Mouse (Mus musculus) small intestine, adult 2 months (tissue): ENCODE results near the gene Abhd16b.

Experiments used
- CTCF ChIP-seq: fragments of 200-500 bp; IDR thresholded peaks from 2 replicates; pipeline ENCODE4 v1.5.1; 2012; ENCODE audit warnings: low read depth, mild to moderate bottlenecking, control low read depth, inconsistent platforms, low read length, moderate library complexity, mixed read lengths; ENCODE audit not compliant: insufficient replicate concordance, insufficient read length; ENCODE audit errors: extremely low read depth
- POLR2A ChIP-seq: fragments of 200-500 bp; IDR thresholded peaks from 2 replicates; pipeline ENCODE4 v1.6.1; 2012; ENCODE audit warnings: low read depth, mild to moderate bottlenecking, control low read depth, inconsistent platforms, low read length, moderate library complexity

DNA sequence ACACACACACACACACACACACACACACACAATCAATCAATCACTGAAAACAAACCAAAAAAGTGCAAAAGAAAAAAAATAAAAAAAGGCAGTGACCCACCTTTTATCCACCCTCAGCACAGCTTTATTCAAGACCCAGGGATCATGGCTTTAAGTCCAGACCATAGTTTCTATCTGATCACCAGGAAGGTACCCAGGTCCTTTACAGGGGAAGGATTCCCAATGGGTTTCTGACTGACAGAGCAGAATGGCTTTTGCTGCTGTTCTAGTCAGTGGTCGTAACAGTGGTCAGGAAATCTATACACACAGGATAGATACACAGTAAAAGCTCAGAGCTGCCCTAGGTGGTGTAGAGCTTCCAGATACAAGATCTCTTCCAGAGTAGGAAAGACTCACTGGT, 7.3 kb upstream of the Abhd16b start:
- TF ChIP-seq CTCF = no peak
- no peak for TF ChIP-seq POLR2A
